Mouse (Mus musculus): Measurements from ENCODE around the gene Arhgef12. TPM values are rescaled to one million over a fixed set of nuclear protein-coding genes. Genes with fewer than 3 reads are reported as not detected.

Gene Arhgef12
- polyA plus RNA-seq, 1 experiment from 2014 or later: 11.5 TPM

- Histone ChIP-seq H3K4me1 (ENCODE audit: control insufficient read depth, insufficient read depth, low read length) (no peaks in the 10 kb centered on the region), H3K9me3 (ENCODE audit: control insufficient read depth, low read length) (no peaks in the 10 kb centered on the region), H3K27ac (replicated peaks; ENCODE audit: low read depth, low read length) (no peak overlapping the region), H3K4me3 (ENCODE audit: low read depth, low read length) (no peak overlapping the region), H3K27me3 (ENCODE audit: control insufficient read depth, insufficient read depth, low read length) (no peaks in the 10 kb centered on the region), H3K9ac (ENCODE audit: low read length) (no peak overlapping the region), H3K36me3 (ENCODE audit: control insufficient read depth, insufficient read depth, low read length) (no peaks in the 10 kb centered on the region), H3K4me2 (ENCODE audit: low read depth, severe bottlenecking) (no peak overlapping the region)
- ATAC-seq (ENCODE audit: insufficient number of reproducible peaks, low FRiP score, low TSS enrichment, low read depth) (no peak), DNase-seq (ENCODE audit: low spot score) (no peak)
- 89% methylated on average over 1 of the region's 1 CpGs for WGBS
Observed at GRCm38 (mm10) chr9:43061545-43061944, 45.5 kb downstream of the Arhgef12 start.

- Histone ChIP-seq H3K4me1 (ENCODE audit: control insufficient read depth, insufficient read depth, low read length) (no peaks in the 10 kb centered on the region), H3K27me3 (ENCODE audit: control insufficient read depth, insufficient read depth, low read length) (no peaks in the 10 kb centered on the region), H3K36me3 (ENCODE audit: control insufficient read depth, insufficient read depth, low read length) (no peaks in the 10 kb centered on the region), H3K4me3 (ENCODE audit: low read depth, low read length) (no peak overlapping the region), H3K9ac (ENCODE audit: low read length) (no peak overlapping the region), H3K4me2 (ENCODE audit: low read depth, severe bottlenecking) (no peak overlapping the region), H3K9me3 (ENCODE audit: control insufficient read depth, low read length) (no peaks in the 10 kb centered on the region), H3K27ac (replicated peaks; ENCODE audit: low read depth, low read length) (no peak overlapping the region)
- DNase-seq (ENCODE audit: low spot score): no peak
- 92% methylated on average over 2 of the region's 2 CpGs for WGBS
- no peak for ATAC-seq (ENCODE audit: insufficient number of reproducible peaks, low FRiP score, low TSS enrichment, low read depth)
Observed at GRCm38 (mm10) chr9:43050391-43050790, 56.6 kb downstream of the Arhgef12 start.

- no peak overlapping the region for H3K4me3 ChIP-seq (ENCODE audit: low read depth, low read length)
- no peaks in the 10 kb centered on the region for H3K4me1 ChIP-seq (ENCODE audit: control insufficient read depth, insufficient read depth, low read length)
- ATAC-seq (ENCODE audit: insufficient number of reproducible peaks, low FRiP score, low TSS enrichment, low read depth) (no peak), DNase-seq (ENCODE audit: low spot score) (no peak)
- H3K27ac ChIP-seq (replicated peaks; ENCODE audit: low read depth, low read length): no peak overlapping the region
- H3K27me3 ChIP-seq (ENCODE audit: control insufficient read depth, insufficient read depth, low read length): no peaks in the 10 kb centered on the region
- H3K9me3 ChIP-seq (ENCODE audit: control insufficient read depth, low read length): no peaks in the 10 kb centered on the region
- H3K36me3 ChIP-seq (ENCODE audit: control insufficient read depth, insufficient read depth, low read length): no peaks in the 10 kb centered on the region
- no peak overlapping the region for H3K4me2 ChIP-seq (ENCODE audit: low read depth, severe bottlenecking)
- H3K9ac ChIP-seq (ENCODE audit: low read length): no peak overlapping the region
Observed at GRCm38 (mm10) chr9:43044481-43044880, 62.6 kb downstream of the Arhgef12 start.

- no peaks in the 10 kb centered on the region for H3K4me1 ChIP-seq (ENCODE audit: control insufficient read depth, insufficient read depth, low read length)
- H3K27ac ChIP-seq (replicated peaks; ENCODE audit: low read depth, low read length): no peak overlapping the region
- 79% methylated on average over 8 of the region's 8 CpGs for WGBS
- no peaks in the 10 kb centered on the region for H3K27me3 ChIP-seq (ENCODE audit: control insufficient read depth, insufficient read depth, low read length)
- H3K9ac ChIP-seq (ENCODE audit: low read length): no peak overlapping the region
- H3K36me3 ChIP-seq (ENCODE audit: control insufficient read depth, insufficient read depth, low read length): no peaks in the 10 kb centered on the region
- DNase-seq (ENCODE audit: low spot score): no peak
- no peak overlapping the region for H3K4me2 ChIP-seq (ENCODE audit: low read depth, severe bottlenecking)
- ATAC-seq (ENCODE audit: insufficient number of reproducible peaks, low FRiP score, low TSS enrichment, low read depth): no peak
- H3K9me3 ChIP-seq (ENCODE audit: control insufficient read depth, low read length): no peaks in the 10 kb centered on the region
- H3K4me3 ChIP-seq (ENCODE audit: low read depth, low read length): no peak overlapping the region
Observed at GRCm38 (mm10) chr9:43038466-43038865, 68.6 kb downstream of the Arhgef12 start.

GRCm38 (mm10) chr9:43035208-43035607 lies 71.8 kb downstream of the Arhgef12 start:
- Histone ChIP-seq H3K4me2 (ENCODE audit: low read depth, severe bottlenecking) (no peak overlapping the region), H3K36me3 (ENCODE audit: control insufficient read depth, insufficient read depth, low read length) (no peaks in the 10 kb centered on the region), H3K9me3 (ENCODE audit: control insufficient read depth, low read length) (no peaks in the 10 kb centered on the region), H3K4me1 (ENCODE audit: control insufficient read depth, insufficient read depth, low read length) (no peaks in the 10 kb centered on the region), H3K9ac (ENCODE audit: low read length) (no peak overlapping the region), H3K4me3 (ENCODE audit: low read depth, low read length) (no peak overlapping the region), H3K27ac (replicated peaks; ENCODE audit: low read depth, low read length) (no peak overlapping the region), H3K27me3 (ENCODE audit: control insufficient read depth, insufficient read depth, low read length) (no peaks in the 10 kb centered on the region)
- DNase-seq (ENCODE audit: low spot score) (no peak), ATAC-seq (ENCODE audit: insufficient number of reproducible peaks, low FRiP score, low TSS enrichment, low read depth) (no peak)
- 30% methylated on average over 4 of the region's 4 CpGs for WGBS

GRCm38 (mm10) chr9:43034273-43034672 lies 72.8 kb downstream of the Arhgef12 start:
- H3K4me2 ChIP-seq (ENCODE audit: low read depth, severe bottlenecking): no peak overlapping the region
- no peaks in the 10 kb centered on the region for H3K9me3 ChIP-seq (ENCODE audit: control insufficient read depth, low read length)
- no peaks in the 10 kb centered on the region for H3K36me3 ChIP-seq (ENCODE audit: control insufficient read depth, insufficient read depth, low read length)
- H3K27ac ChIP-seq (replicated peaks; ENCODE audit: low read depth, low read length): no peak overlapping the region
- DNase-seq (ENCODE audit: low spot score) (no peak), ATAC-seq (ENCODE audit: insufficient number of reproducible peaks, low FRiP score, low TSS enrichment, low read depth) (no peak)
- no peaks in the 10 kb centered on the region for H3K27me3 ChIP-seq (ENCODE audit: control insufficient read depth, insufficient read depth, low read length)
- H3K9ac ChIP-seq (ENCODE audit: low read length): no peak overlapping the region
- H3K4me1 ChIP-seq (ENCODE audit: control insufficient read depth, insufficient read depth, low read length): no peaks in the 10 kb centered on the region
- no peak overlapping the region for H3K4me3 ChIP-seq (ENCODE audit: low read depth, low read length)

- H3K4me1 ChIP-seq (ENCODE audit: control insufficient read depth, insufficient read depth, low read length): no peaks in the 10 kb centered on the region
- 71% methylated on average over 5 of the region's 5 CpGs for WGBS
- ATAC-seq (ENCODE audit: insufficient number of reproducible peaks, low FRiP score, low TSS enrichment, low read depth) (no peak), DNase-seq (ENCODE audit: low spot score) (no peak)
- no peaks in the 10 kb centered on the region for H3K27me3 ChIP-seq (ENCODE audit: control insufficient read depth, insufficient read depth, low read length)
- H3K27ac ChIP-seq (replicated peaks; ENCODE audit: low read depth, low read length): no peak overlapping the region
- H3K4me2 ChIP-seq (ENCODE audit: low read depth, severe bottlenecking): no peak overlapping the region
- no peak overlapping the region for H3K4me3 ChIP-seq (ENCODE audit: low read depth, low read length)
- no peaks in the 10 kb centered on the region for H3K36me3 ChIP-seq (ENCODE audit: control insufficient read depth, insufficient read depth, low read length)
- no peak overlapping the region for H3K9ac ChIP-seq (ENCODE audit: low read length)
- H3K9me3 ChIP-seq (ENCODE audit: control insufficient read depth, low read length): no peaks in the 10 kb centered on the region
Observed at GRCm38 (mm10) chr9:43027757-43028156, 79.3 kb downstream of the Arhgef12 start.

GRCm38 (mm10) chr9:43021515-43022251 lies 85.4 kb downstream of the Arhgef12 start:
- H3K27me3 ChIP-seq (ENCODE audit: control insufficient read depth, insufficient read depth, low read length): no peaks in the 10 kb centered on the region
- no peak overlapping the region for H3K9ac ChIP-seq (ENCODE audit: low read length)
- no peak overlapping the region for H3K4me3 ChIP-seq (ENCODE audit: low read depth, low read length)
- 83% methylated on average over 5 of the region's 5 CpGs for WGBS
- no peak overlapping the region for H3K27ac ChIP-seq (replicated peaks; ENCODE audit: low read depth, low read length)
- no peaks in the 10 kb centered on the region; the same call in 1 of the 2 replicates for H3K36me3 ChIP-seq (ENCODE audit: control insufficient read depth, insufficient read depth, low read length)
- H3K4me1 ChIP-seq (ENCODE audit: control insufficient read depth, insufficient read depth, low read length): no peaks in the 10 kb centered on the region
- no peak overlapping the region for H3K4me2 ChIP-seq (ENCODE audit: low read depth, severe bottlenecking)
- no peaks in the 10 kb centered on the region for H3K9me3 ChIP-seq (ENCODE audit: control insufficient read depth, low read length)
- ATAC-seq (ENCODE audit: insufficient number of reproducible peaks, low FRiP score, low TSS enrichment, low read depth) (no peak), DNase-seq (ENCODE audit: low spot score) (no peak)

- ATAC-seq (ENCODE audit: insufficient number of reproducible peaks, low FRiP score, low TSS enrichment, low read depth) (no peak), DNase-seq (ENCODE audit: low spot score) (no peak)
- Histone ChIP-seq H3K9me3 (ENCODE audit: control insufficient read depth, low read length) (no peaks in the 10 kb centered on the region), H3K4me2 (ENCODE audit: low read depth, severe bottlenecking) (no peak overlapping the region), H3K36me3 (ENCODE audit: control insufficient read depth, insufficient read depth, low read length) (no peaks in the 10 kb centered on the region; the same call in 1 of the 2 replicates), H3K4me3 (ENCODE audit: low read depth, low read length) (no peak overlapping the region), H3K9ac (ENCODE audit: low read length) (no peak overlapping the region), H3K27ac (replicated peaks; ENCODE audit: low read depth, low read length) (no peak overlapping the region), H3K4me1 (ENCODE audit: control insufficient read depth, insufficient read depth, low read length) (no peaks in the 10 kb centered on the region), H3K27me3 (ENCODE audit: control insufficient read depth, insufficient read depth, low read length) (no peaks in the 10 kb centered on the region)
- 91% methylated on average over 9 of the region's 9 CpGs for WGBS
Observed at GRCm38 (mm10) chr9:43019656-43020055, 87.4 kb downstream of the Arhgef12 start.

All from limb, embryonic 11.5 days (tissue).